Mouse (Mus musculus) thymus, postnatal 4 days (tissue): ENCODE data around the gene Rasgrf2.

ENCODE experiments used
- DNase-seq: peaks from one replicate; pipeline ENCODE4 v3.0.0; 2021

Gene Rasgrf2

GRCm38 (mm10) chr13:91937232-91937631, 194.2 kb downstream of the Rasgrf2 start:
- DNase-seq, result no peak

- DNase-seq, result no peak
Measured at GRCm38 (mm10) chr13:91932122-91932521, 199.3 kb downstream of the Rasgrf2 start.

- no peak for DNase-seq
Measured at GRCm38 (mm10) chr13:91929943-91930726, 201.3 kb downstream of the Rasgrf2 start.

GRCm38 (mm10) chr13:91928605-91929389, 202.7 kb downstream of the Rasgrf2 start:
- peak; percentile 20 for DNase-seq

GRCm38 (mm10) chr13:91921010-91921409, 210.4 kb downstream of the Rasgrf2 start:
- no peak for DNase-seq

GRCm38 (mm10) chr13:91918764-91919163, 212.7 kb downstream of the Rasgrf2 start:
- DNase-seq, result no peak

- no peak for DNase-seq
Measured at GRCm38 (mm10) chr13:91917835-91918234, 213.6 kb downstream of the Rasgrf2 start.

GRCm38 (mm10) chr13:91916308-91916707, 215.1 kb downstream of the Rasgrf2 start:
- DNase-seq, result no peak

- DNase-seq, result no peak
Measured at GRCm38 (mm10) chr13:91915582-91916239, 215.7 kb downstream of the Rasgrf2 start.

GRCm38 (mm10) chr13:91915192-91915581, 216.3 kb downstream of the Rasgrf2 start:
- peak; percentile 9 for DNase-seq

- no peak for DNase-seq
Measured at GRCm38 (mm10) chr13:91911652-91912051, 219.8 kb downstream of the Rasgrf2 start.

- no peak for DNase-seq
Measured at GRCm38 (mm10) chr13:91911211-91911610, 220.2 kb downstream of the Rasgrf2 start.

GRCm38 (mm10) chr13:91908202-91908980, 223.1 kb downstream of the Rasgrf2 start:
- DNase-seq, result peak; percentile 75

- no peak for DNase-seq
Measured at GRCm38 (mm10) chr13:91906338-91906737, 225.1 kb downstream of the Rasgrf2 start.

GRCm38 (mm10) chr13:91896476-91896875, 235.0 kb downstream of the Rasgrf2 start:
- no peak for DNase-seq

- no peak for DNase-seq
Measured at GRCm38 (mm10) chr13:91893132-91893531, 238.3 kb downstream of the Rasgrf2 start.

- no peak for DNase-seq
Measured at GRCm38 (mm10) chr13:91890031-91890619, 241.3 kb downstream of the Rasgrf2 start.

GRCm38 (mm10) chr13:91884714-91885386, 246.6 kb downstream of the Rasgrf2 start:
- no peak for DNase-seq

GRCm38 (mm10) chr13:91881837-91882480, 249.5 kb downstream of the Rasgrf2 start:
- DNase-seq, result peak; percentile 58

GRCm38 (mm10) chr13:91880256-91880655, 251.2 kb downstream of the Rasgrf2 start:
- no peak for DNase-seq

- no peak for DNase-seq
Measured at GRCm38 (mm10) chr13:91877996-91878395, 253.5 kb downstream of the Rasgrf2 start.
